ENCODE assay signal across 9 mouse cellular contexts in the genomic region with DNA sequence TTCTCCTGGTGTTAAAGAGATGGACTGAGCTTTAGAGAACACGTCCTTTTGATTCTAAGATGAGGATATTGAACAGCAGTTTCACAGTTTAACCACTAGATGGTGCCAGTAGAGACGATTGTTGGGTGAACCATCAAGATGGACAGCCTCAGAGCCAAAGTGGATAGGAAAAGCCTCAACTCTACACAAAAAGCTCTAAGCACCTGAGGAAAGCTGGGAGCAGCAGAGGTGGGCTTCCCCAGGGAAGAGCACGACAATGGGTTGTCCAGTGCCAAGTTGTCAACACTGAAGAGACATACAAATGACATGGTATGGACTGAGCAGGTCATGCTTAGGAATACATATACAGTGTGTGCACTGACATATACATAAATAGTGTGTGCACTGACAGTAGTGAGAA. TPM values are rescaled to one million over a fixed set of nuclear protein-coding genes. Genes with fewer than 3 reads are reported as not detected.
A peak's percentile ranks its signal among the peaks of the same experiment; 100 is the strongest.
DNase-seq lines count a peak whose midpoint lies in the region; ATAC-seq lines count a peak whose summit lies in the region.
"Had no signal": no experiment of that assay in that cellular context is flagged by ENCODE, and none has a peak within 500 bp of the region (broad histone marks: within the 10 kb centered on the region; RNA-seq: fewer than 3 reads in every experiment).

No protein-coding gene starts in this region.

- DNase-seq in heart, adult 18-20 months, result peak; percentile 21 to 42
- no peak for DNase-seq in heart, postnatal 4 days
- no peak for DNase-seq in midbrain, embryonic 10.5 days (ENCODE audit: low spot score)
- peak; percentile 82 for DNase-seq in embryo, embryonic 10 days (ENCODE audit: low spot score)
- no peak for DNase-seq in ovary, postnatal 36 days (ENCODE audit: low spot score)
- DNase-seq in right cerebral cortex, postnatal 14 days, result no peak

- WGBS in midbrain, embryonic 12.5 days, result 2% methylated on average over 3 of the region's 3 CpGs
- WGBS in midbrain, embryonic 10.5 days, result 3% methylated on average over 3 of the region's 3 CpGs

- H3K27me3 ChIP-seq in midbrain, embryonic 12.5 days, result no peaks in the 10 kb centered on the region
- H3K27me3 ChIP-seq in midbrain, embryonic 10.5 days (ENCODE audit: low read depth, poor library complexity, severe bottlenecking), result no peaks in the 10 kb centered on the region
- H3K27me3 ChIP-seq: limb, embryonic 15.5 days had no signal

- no peak overlapping the region for H3K4me3 ChIP-seq in midbrain, embryonic 12.5 days
- no peak overlapping the region for H3K4me3 ChIP-seq in midbrain, embryonic 10.5 days
- H3K4me3 ChIP-seq: limb, embryonic 15.5 days had no signal

- no peak overlapping the region for H3K9ac ChIP-seq in midbrain, embryonic 12.5 days (replicated peaks)
- H3K9ac ChIP-seq: limb, embryonic 15.5 days had no signal

- no peak overlapping the region for H3K27ac ChIP-seq in midbrain, embryonic 12.5 days (replicated peaks)
- no peak overlapping the region for H3K27ac ChIP-seq in midbrain, embryonic 10.5 days (replicated peaks)
- H3K27ac ChIP-seq: limb, embryonic 15.5 days had no signal

- 0 out of 2 replicates have a peak, but pooled peaks cover 5% of the 10 kb centered on the region for H3K4me1 ChIP-seq in midbrain, embryonic 12.5 days
- peaks cover 9% of the 10 kb centered on the region for H3K4me1 ChIP-seq in midbrain, embryonic 10.5 days
- H3K4me1 ChIP-seq: limb, embryonic 15.5 days had no signal

- no peaks in the 10 kb centered on the region for H3K36me3 ChIP-seq in midbrain, embryonic 12.5 days
- no peaks in the 10 kb centered on the region for H3K36me3 ChIP-seq in midbrain, embryonic 10.5 days
- H3K36me3 ChIP-seq: limb, embryonic 15.5 days had no signal

- no peaks in the 10 kb centered on the region for H3K9me3 ChIP-seq in midbrain, embryonic 12.5 days
- H3K9me3 ChIP-seq in midbrain, embryonic 10.5 days (replicated peaks), result no peaks in the 10 kb centered on the region
- H3K9me3 ChIP-seq: limb, embryonic 15.5 days had no signal

- no peak overlapping the region for H3K4me2 ChIP-seq in midbrain, embryonic 12.5 days (replicated peaks)
- H3K4me2 ChIP-seq: limb, embryonic 15.5 days had no signal

- ATAC-seq in midbrain, embryonic 12.5 days (ENCODE audit: low FRiP score, low read depth), result peak; percentile 52; the same call in 1 of the 2 replicates
- peak; percentile 66 for ATAC-seq in monocyte, adult 5-6 weeks (replicated peaks; ENCODE audit: insufficient number of reproducible peaks, low FRiP score, low TSS enrichment, poor library complexity, severe bottlenecking)

RNA-seq across cellular contexts. Expression of gene Ppp4r4, which starts 12.1 kb away (rescaled TPM):
- under 1 TPM; 0.31 to 0.32 TPM for total RNA-seq in heart, adult 18-20 months (2021)
- under 1 TPM; 0.29 to 0.33 TPM for total RNA-seq in heart, postnatal 4 days (2021)
- polyA plus RNA-seq in midbrain, embryonic 12.5 days (2016; fragmentation: Nextera tagmentation; extraction: Ambion mirVana), result 2.9 and 3.2 TPM in 2 replicates
- polyA plus RNA-seq in midbrain, embryonic 10.5 days (2016; fragmentation: Nextera tagmentation; extraction: Ambion mirVana), result 2.6 and 3.4 TPM in 2 replicates
- total RNA-seq in monocyte, adult 5-6 weeks (2017), result 0.29 to 0.75 TPM (median 0.39 TPM) in 3 replicates

Comparison
In these comparisons a context has a peak if more than half of its experiments do, and no peak if none do; other contexts are left out.
1. DNase-seq: peak in heart, adult 18-20 months (2 of 2) and embryo, embryonic 10 days (single experiment); none in heart, postnatal 4 days (single experiment), midbrain, embryonic 10.5 days (single experiment), ovary, postnatal 36 days (single experiment) and right cerebral cortex, postnatal 14 days (single experiment).